In the genomic region with DNA sequence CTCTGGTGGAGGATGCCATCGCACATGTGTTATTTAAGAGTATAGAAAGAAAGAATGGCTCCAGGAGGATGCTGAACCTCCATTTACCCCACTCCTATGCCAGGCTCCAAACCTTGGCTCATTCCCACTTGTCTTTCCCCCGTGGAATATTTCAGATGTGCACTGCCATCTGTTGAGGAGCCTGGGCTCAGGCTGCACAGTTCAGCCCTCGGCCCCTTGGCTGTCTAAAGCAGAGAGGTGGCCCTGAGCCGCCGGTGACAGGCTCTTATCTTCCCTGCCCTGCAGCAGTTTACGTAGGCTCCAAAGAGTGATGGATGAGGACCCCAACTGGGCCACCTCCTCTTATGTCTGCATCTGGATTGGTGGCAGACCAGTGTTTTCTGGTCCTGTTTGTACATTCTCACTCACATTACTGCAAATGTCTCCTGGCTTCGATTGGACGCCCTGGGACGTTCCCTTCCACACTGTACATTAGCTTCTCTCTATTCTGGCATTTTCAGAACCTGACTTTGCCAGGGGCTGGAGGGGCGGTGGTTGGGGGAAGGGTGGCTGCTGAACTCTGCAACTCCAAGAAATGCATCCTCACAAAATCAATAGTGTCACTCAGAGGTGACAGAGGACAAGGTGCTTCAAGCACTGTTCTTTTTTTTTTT, we compare ENCODE assay signal across 21 mouse cellular contexts.
DNase-seq lines count a peak whose midpoint lies in the region; ATAC-seq lines count a peak whose summit lies in the region.
"Had no signal": no experiment of that assay in that cellular context is flagged by ENCODE, and none has a peak within 500 bp of the region (broad histone marks: within the 10 kb centered on the region; RNA-seq: fewer than 3 reads in every experiment).

No protein-coding gene starts in this region.

- no peak overlapping the region for H3K4me2 ChIP-seq in hindbrain, embryonic 16.5 days (ENCODE audit: low read length)
- H3K4me2 ChIP-seq in liver, embryonic 11.5 days: no peak overlapping the region
- H3K4me2 ChIP-seq: heart, embryonic 13.5 days had no signal

- H3K9me3 ChIP-seq in hindbrain, embryonic 16.5 days (ENCODE audit: control insufficient read depth, low read length): no peaks in the 10 kb centered on the region
- H3K9me3 ChIP-seq in limb, embryonic 10.5 days (replicated peaks): no peaks in the 10 kb centered on the region
- H3K9me3 ChIP-seq in liver, embryonic 11.5 days (ENCODE audit: control insufficient read depth, low read length): no peaks in the 10 kb centered on the region
- H3K9me3 ChIP-seq: embryonic facial prominence, embryonic 10.5 days had no signal

- 60% methylated on average over 10 of the region's 10 CpGs for WGBS in hindbrain, embryonic 16.5 days
- WGBS in limb, embryonic 10.5 days: 55% methylated on average over 10 of the region's 10 CpGs
- WGBS in liver, embryonic 11.5 days: 54% methylated on average over 10 of the region's 10 CpGs

- H3K27me3 ChIP-seq in hindbrain, embryonic 16.5 days (replicated peaks; ENCODE audit: control insufficient read depth, insufficient read depth, low read length): no peaks in the 10 kb centered on the region
- H3K27me3 ChIP-seq in limb, embryonic 10.5 days (ENCODE audit: low read depth, poor library complexity, severe bottlenecking): no peaks in the 10 kb centered on the region; the same call in 1 of the 2 replicates
- H3K27me3 ChIP-seq in liver, embryonic 11.5 days (replicated peaks; ENCODE audit: control insufficient read depth, insufficient read depth, low read length): no peaks in the 10 kb centered on the region
- H3K27me3 ChIP-seq: CH12.LX; heart, embryonic 13.5 days; Patski had no signal

- no peak overlapping the region for H3K27ac ChIP-seq in hindbrain, embryonic 16.5 days (ENCODE audit: low read depth, low read length)
- 0 out of 2 replicates have a peak overlapping the region, but pooled peaks have one; percentile 12 for H3K27ac ChIP-seq in limb, embryonic 10.5 days
- H3K27ac ChIP-seq in liver, embryonic 11.5 days (ENCODE audit: low read depth, low read length): no peak overlapping the region
- H3K27ac ChIP-seq: embryonic facial prominence, embryonic 10.5 days; heart, embryonic 13.5 days had no signal

- intact Hi-C loops in left cerebral cortex, postnatal 4 days (cut with DNase I): no loop called here
- intact Hi-C loops in left cerebral cortex, postnatal 36 days (cut with DNase I): no loop called here

- no peak overlapping the region for H3K9ac ChIP-seq in hindbrain, embryonic 16.5 days (ENCODE audit: low read depth, low read length)
- H3K9ac ChIP-seq in liver, embryonic 11.5 days (ENCODE audit: low read depth, low read length): no peak overlapping the region
- H3K9ac ChIP-seq: heart, embryonic 13.5 days had no signal

- no peaks in the 10 kb centered on the region for H3K36me3 ChIP-seq in hindbrain, embryonic 16.5 days (ENCODE audit: control insufficient read depth, insufficient read depth, low read length)
- H3K36me3 ChIP-seq in limb, embryonic 10.5 days: no peaks in the 10 kb centered on the region
- H3K36me3 ChIP-seq in liver, embryonic 11.5 days (ENCODE audit: control insufficient read depth, insufficient read depth, low read length): no peaks in the 10 kb centered on the region
- H3K36me3 ChIP-seq: embryonic facial prominence, embryonic 10.5 days; heart, embryonic 13.5 days had no signal

- peak; percentile 3 for DNase-seq in embryo, embryonic 9.5 days (ENCODE audit: extremely low spot score)
- DNase-seq in embryo, embryonic 11 days: no peak
- DNase-seq in left cerebral cortex, postnatal 4 days: peak; percentile 54
- DNase-seq in left cerebral cortex, postnatal 36 days (ENCODE audit: low spot score in 2 of 2): no peak
- DNase-seq in limb, embryonic 10.5 days (ENCODE audit: low spot score): no peak
- no peak for DNase-seq in liver, embryonic 11.5 days (ENCODE audit: low spot score)
- DNase-seq in ovary, postnatal 14 days (ENCODE audit: low spot score): no peak
- DNase-seq: adrenal gland, postnatal 14 days; cerebellum, adult 2 months; cerebellum, postnatal 25 days; gastrocnemius, postnatal 36 days; heart, adult 11 months; heart, postnatal 36 days had no signal

- no peaks in the 10 kb centered on the region for H3K4me1 ChIP-seq in hindbrain, embryonic 16.5 days (ENCODE audit: control insufficient read depth, insufficient read depth, low read depth, low read length)
- H3K4me1 ChIP-seq in limb, embryonic 10.5 days: peaks cover 14% of the 10 kb centered on the region
- no peaks in the 10 kb centered on the region for H3K4me1 ChIP-seq in liver, embryonic 11.5 days (replicated peaks; ENCODE audit: control insufficient read depth, insufficient read depth, low read length)

- peak; percentile 61 for ATAC-seq in hindbrain, embryonic 16.5 days
- no peak for ATAC-seq in liver, embryonic 11.5 days (replicated peaks; ENCODE audit: low FRiP score)
- ATAC-seq: activated CD4-positive, CD25-positive, alpha-beta regulatory T cell, adult 4 months; forebrain, embryonic 14.5 days; intestine, embryonic 16.5 days; Patski had no signal

- no peak overlapping the region for H3K4me3 ChIP-seq in hindbrain, embryonic 16.5 days (ENCODE audit: low read length)
- no peak overlapping the region for H3K4me3 ChIP-seq in limb, embryonic 10.5 days
- no peak overlapping the region for H3K4me3 ChIP-seq in liver, embryonic 11.5 days (ENCODE audit: low read depth, low read length)
- H3K4me3 ChIP-seq: embryonic facial prominence, embryonic 10.5 days; heart, embryonic 13.5 days had no signal

Comparison
In these comparisons a context has a peak if more than half of its experiments do, and no peak if none do; other contexts are left out.
1. DNase-seq: peak in embryo, embryonic 9.5 days (single experiment) and left cerebral cortex, postnatal 4 days (single experiment); none in embryo, embryonic 11 days (single experiment), left cerebral cortex, postnatal 36 days (0 of 2), limb, embryonic 10.5 days (single experiment), liver, embryonic 11.5 days (single experiment) and ovary, postnatal 14 days (single experiment).